Mouse (Mus musculus) spleen, adult 18-20 months (tissue): ENCODE measurements at regions not wholly inside any gene's neighbourhood (a gene's known extent, or its start where the extent isn't known, plus 50 kb on each side); places are given as distances from the start of the nearest gene placed in this dataset.

Experiments used
- DNase-seq, 2 experiments: peaks; one replicate each; pipeline ENCODE4 v3.0.0; 2022; ENCODE audit warnings: mixed read lengths in 2 of 2

- peak; percentile 32 to 52 for DNase-seq
Measured at GRCm38 (mm10) chr9:60998086-60998785, 203.9 kb downstream of the Uaca start.

GRCm38 (mm10) chr9:60999001-60999529 lies 204.7 kb downstream of the Uaca start:
- DNase-seq = peak; percentile 73

GRCm38 (mm10) chr9:61000232-61000631 lies 205.9 kb downstream of the Uaca start:
- DNase-seq = no peak

GRCm38 (mm10) chr9:61002572-61002971 lies 208.2 kb downstream of the Uaca start:
- DNase-seq = no peak

GRCm38 (mm10) chr9:61008446-61008845 lies 214.1 kb downstream of the Uaca start:
- no peak for DNase-seq

- DNase-seq = no peak
Measured at GRCm38 (mm10) chr9:61011066-61011465, 216.7 kb downstream of the Uaca start.

GRCm38 (mm10) chr9:61012771-61013540 lies 218.6 kb downstream of the Uaca start:
- DNase-seq = peak; percentile 57 to 61

GRCm38 (mm10) chr9:61014151-61014550 lies 219.8 kb downstream of the Uaca start:
- DNase-seq = no peak

- DNase-seq = no peak
Measured at GRCm38 (mm10) chr9:61015374-61015890, 221.1 kb downstream of the Uaca start.

- no peak for DNase-seq
Measured at GRCm38 (mm10) chr9:61016673-61017072, 222.3 kb downstream of the Uaca start.

- DNase-seq = peak in 1 of 2 experiments; percentile 48
Measured at GRCm38 (mm10) chr9:61019938-61020337, 225.6 kb downstream of the Uaca start.

GRCm38 (mm10) chr9:61021810-61022209 lies 227.5 kb downstream of the Uaca start:
- no peak for DNase-seq

GRCm38 (mm10) chr9:61022371-61023026 lies 228.2 kb downstream of the Uaca start:
- DNase-seq = peak; percentile 50 to 54

GRCm38 (mm10) chr9:61025341-61025740 lies 231.0 kb downstream of the Uaca start:
- DNase-seq = no peak

GRCm38 (mm10) chr9:61028775-61029401 lies 234.5 kb downstream of the Uaca start:
- DNase-seq = no peak

GRCm38 (mm10) chr9:61031699-61032447 lies 237.5 kb downstream of the Uaca start:
- no peak for DNase-seq

- no peak for DNase-seq
Measured at GRCm38 (mm10) chr9:61032448-61033433, 238.4 kb downstream of the Uaca start.

GRCm38 (mm10) chr9:61033593-61033992 lies 239.3 kb downstream of the Uaca start:
- no peak for DNase-seq

- no peak for DNase-seq
Measured at GRCm38 (mm10) chr9:61042063-61042462, 247.7 kb downstream of the Uaca start.

- no peak for DNase-seq
Measured at GRCm38 (mm10) chr9:61044983-61045382, 250.6 kb downstream of the Uaca start.

GRCm38 (mm10) chr9:61046517-61046916 lies 252.2 kb downstream of the Uaca start:
- peak; percentile 57 to 85 for DNase-seq
